Mouse (Mus musculus) lung, postnatal 36 days (tissue): Measurements from ENCODE around the gene Ttll10.

Experiments used
- DNase-seq: peaks from one replicate; pipeline ENCODE4 v3.0.0; 2022; ENCODE audit warnings: mixed read lengths

Gene Ttll10

GRCm38 (mm10) chr4:156023520-156023919, 35.7 kb downstream of the Ttll10 start:
- DNase-seq = no peak

- peak; percentile 15 for DNase-seq
Measured at GRCm38 (mm10) chr4:156021942-156022419, 37.2 kb downstream of the Ttll10 start.

DNA sequence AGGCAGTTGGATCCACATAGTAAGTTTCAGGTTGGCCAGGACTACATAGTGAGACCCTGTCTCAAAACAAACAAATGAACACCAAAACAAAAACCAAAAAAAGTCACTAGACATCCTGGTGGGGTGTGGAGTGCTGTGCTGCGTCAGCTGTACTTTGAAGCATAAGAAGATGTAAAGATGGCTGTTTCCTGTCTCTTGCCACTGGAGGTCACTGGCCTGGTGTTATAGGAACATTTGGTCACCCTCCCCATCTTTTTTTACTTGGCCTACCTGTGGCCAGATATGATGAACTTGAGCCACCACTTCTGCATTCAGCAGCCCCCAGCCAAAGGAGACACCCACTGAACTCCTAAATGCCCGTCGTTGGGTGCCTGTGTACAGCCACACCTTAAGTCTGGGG, 37.8 kb downstream of the Ttll10 start:
- no peak for DNase-seq

GRCm38 (mm10) chr4:156019771-156020170, 39.4 kb downstream of the Ttll10 start:
- DNase-seq = no peak

- DNase-seq = no peak
Measured at GRCm38 (mm10) chr4:156014436-156014835, 44.8 kb downstream of the Ttll10 start.

DNA sequence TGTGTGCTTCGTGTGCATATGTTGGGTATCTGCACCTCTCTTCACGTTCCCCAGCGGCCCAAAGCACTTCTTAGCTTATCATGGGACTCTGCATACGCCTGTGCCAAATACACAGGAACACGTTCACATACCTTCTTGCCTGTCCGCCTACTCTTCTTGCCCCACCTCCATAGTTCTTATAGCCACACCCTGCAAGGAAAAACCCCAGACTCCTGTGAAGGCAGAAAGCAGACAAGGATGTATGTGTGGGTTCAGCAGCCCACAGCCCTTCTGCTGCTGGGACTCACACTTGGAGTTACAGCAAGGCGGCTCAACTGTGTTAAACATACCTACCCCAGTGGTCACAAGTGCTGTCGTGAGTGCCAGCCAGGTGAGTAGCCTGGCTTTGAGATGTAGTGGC, 45.6 kb downstream of the Ttll10 start, which contains the start of gene Tnfrsf4:
Gene Tnfrsf4, plus strand, starts transcription at position 207 of the 400 bp plus-strand sequence.
- peak; percentile 19 for DNase-seq

GRCm38 (mm10) chr4:156008369-156008768, 50.8 kb downstream of the Ttll10 start:
- DNase-seq = no peak

DNA sequence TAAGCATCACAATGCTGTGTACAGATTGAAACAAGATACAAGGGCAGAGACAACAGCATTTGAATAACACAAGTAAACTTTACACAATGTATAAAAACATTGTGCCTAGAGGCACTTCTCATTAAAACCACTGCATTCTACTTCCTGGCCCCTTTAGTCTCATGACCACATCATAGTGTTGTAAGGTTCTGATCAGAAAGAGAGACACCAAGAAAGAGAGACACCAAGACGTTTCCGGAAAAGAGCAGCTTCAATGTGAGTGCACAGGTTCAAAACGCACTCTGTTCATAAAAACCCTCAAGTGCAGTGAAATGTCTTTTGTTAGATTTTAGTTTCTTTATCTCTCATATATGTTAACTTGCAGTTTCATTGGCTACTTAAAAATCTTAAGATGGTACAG, 55.1 kb downstream of the Ttll10 start:
- no peak for DNase-seq

GRCm38 (mm10) chr4:155993606-155994005, 65.6 kb downstream of the Ttll10 start:
- DNase-seq = no peak

DNA sequence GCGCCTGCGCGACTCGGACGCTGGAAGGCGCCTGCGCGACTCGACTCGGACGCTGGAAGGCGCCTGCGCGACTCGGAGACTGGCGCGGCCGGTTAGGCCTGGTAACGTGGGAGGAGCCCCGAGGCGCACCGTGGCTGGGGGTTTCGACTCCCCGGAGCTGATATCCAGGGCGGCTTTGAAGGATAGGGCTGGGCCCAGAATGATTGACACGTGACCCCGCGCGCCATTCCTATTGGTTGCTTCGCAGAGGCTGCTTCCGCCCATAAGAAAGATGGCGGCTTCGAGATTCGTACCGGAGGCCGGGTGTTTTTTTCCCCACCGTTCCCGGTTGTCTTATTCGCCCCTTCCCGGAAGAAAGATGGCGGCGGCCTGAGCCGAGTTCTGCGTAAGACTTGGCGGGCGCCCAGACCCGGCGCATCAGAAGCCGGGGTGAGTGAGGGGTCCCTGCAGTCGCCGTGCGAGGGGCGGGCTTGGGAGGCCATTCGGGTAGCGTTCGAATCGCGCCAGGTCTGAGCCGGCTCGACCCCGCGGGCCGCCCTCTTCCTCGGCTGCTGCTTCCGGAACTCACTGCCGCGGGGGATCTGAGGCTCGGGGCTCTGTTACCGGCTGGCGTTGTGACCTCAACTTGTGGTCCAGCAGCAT, 66.2 kb downstream of the Ttll10 start:
- peak; percentile 98 for DNase-seq

GRCm38 (mm10) chr4:155992241-155992905, 66.8 kb downstream of the Ttll10 start, which contains the start of the genes B3galt6 and Sdf4:
Gene B3galt6 (minus strand): TSS chr4:155992649.
Gene Sdf4 (plus strand): TSS chr4:155992872.
- peak; percentile 84 for DNase-seq

DNA sequence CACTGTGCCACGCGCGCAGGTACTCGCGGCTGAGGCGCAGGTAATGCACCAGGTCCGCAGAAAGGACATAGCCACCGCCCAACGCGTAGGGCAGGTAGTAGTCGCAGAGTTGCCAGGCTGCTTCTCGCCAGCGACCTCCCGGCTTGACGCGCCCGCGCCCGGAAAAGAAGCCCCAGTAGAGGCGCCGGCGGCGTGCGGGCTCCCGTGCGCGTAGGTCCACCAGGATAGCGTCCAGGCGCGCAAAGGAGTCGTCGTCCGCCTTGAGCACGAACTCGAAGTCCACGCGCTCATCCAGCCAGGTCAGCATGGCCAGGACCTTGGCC, 67.3 kb downstream of the Ttll10 start:
- no peak for DNase-seq

DNA sequence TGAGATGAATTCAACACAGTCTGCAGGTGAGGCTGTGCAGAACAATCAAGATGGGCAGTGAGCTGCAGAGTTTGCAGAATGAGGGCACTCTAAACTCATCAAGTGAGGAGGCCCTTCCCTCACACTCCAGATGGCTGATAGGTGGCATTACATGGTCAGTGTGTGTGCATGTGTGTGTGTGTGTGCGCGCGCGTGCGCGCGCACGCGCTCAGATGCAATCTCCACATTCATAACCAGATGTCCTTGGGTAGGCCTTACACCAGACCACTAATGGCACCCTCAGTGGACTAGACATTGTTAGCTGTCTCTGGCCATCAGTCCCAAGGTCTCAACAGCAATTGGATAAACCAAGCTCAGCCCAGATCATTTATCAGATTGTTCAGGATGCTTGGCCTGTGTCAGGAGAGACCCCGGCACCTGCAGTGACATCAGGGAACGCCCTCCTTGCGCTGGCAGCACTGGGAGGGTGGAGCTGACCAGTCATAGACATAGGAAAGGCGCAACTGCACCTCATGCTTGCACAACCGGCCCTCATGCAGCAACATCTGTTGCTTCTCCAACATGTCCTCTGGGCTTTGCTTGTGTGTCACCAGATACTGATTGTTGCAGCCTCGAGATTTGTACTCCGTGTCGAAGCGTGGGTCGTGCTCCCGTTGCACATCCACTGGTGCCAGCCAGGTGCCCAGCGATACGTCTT, 67.9 kb downstream of the Ttll10 start:
- peak; percentile 30 for DNase-seq
